Mouse (Mus musculus): ENCODE results near the gene Slc32a1.
A peak's percentile ranks its signal among the peaks of the same experiment; 100 is the strongest.

DNA sequence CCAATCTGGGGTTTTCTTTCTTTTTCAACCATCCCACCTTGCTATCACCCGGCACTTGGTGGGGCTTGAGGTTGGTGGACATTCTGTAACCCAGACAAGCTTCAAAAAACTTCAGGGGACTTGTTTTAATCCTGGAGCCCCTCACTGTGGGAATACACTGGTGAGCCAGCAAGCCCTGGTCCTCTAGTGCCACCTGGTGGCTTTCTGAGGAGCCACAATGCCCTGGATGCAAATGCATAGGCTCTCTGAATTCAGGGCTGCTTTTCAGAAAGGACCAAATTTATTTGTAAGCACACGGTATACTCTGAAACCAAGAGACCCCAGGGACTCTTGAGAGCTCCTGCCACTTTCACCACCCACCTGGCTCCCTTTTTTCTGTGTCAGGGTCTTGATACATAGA is 31.3 kb downstream of the Slc32a1 start:
- TF ChIP-seq CTCF (IDR thresholded peaks at IDR 0.05) (peak; percentile 89), EP300 (IDR thresholded peaks at IDR 0.05) (no peak)

All from lung, postnatal 0 days (tissue).